Mouse (Mus musculus) right cerebral cortex, adult 2 months (tissue): Measurements from ENCODE around the gene Stx8.

Experiments used
- DNase-seq, 2 experiments: peaks; one replicate each; pipeline ENCODE4 v3.0.0; 2021 to 2022; ENCODE audit warnings: low spot score in 2 of 2

The Stx8 gene

DNA sequence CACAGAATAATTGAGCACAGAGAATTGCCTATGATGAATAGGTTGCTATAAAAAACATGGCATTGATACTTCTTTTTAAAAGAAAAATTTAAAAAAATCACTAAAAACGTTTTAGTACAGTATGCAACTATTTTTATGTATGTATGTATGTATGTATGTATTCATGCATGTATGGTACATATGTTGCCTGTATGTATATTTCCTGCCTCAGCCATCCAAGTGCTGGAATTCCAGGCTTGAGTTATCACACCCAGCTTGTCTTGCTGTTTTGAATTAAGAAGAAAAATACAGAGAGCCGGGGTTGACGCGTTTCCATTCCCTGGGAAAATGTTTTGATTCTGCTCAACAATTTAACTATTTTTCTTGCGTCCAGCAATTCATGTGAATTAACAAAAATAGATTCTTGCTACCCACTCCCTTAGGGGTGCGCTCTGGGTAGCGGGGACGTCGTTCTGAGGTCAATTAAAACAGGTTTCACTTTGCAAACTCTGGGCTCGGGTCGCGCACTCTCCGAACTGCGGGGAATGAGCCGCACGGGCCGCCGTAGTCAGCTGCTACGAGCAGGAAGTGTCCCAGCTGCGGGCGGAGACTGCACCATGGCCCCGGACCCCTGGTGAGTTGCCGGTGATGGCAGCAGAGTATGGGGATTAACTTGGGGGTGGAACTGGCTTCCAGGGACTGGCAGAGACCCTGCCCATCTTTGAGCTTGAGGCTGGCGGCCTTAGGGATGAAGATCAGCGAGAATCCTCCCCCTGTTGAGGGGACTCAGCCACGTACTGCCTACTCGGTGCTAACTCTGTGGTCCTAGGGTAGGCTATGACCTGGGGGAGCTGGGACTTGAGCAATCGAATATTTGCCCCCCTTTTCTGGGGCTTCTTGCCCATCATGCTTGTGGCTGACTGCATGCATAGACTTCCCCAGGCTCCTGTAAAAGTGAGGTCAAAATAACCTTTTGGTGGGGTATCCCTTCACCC, at the start of gene Stx8:
TSS of gene Stx8 (plus strand) at position 289 of the 974 bp plus-strand sequence.
- peak; percentile 95 to 96 for DNase-seq

DNA sequence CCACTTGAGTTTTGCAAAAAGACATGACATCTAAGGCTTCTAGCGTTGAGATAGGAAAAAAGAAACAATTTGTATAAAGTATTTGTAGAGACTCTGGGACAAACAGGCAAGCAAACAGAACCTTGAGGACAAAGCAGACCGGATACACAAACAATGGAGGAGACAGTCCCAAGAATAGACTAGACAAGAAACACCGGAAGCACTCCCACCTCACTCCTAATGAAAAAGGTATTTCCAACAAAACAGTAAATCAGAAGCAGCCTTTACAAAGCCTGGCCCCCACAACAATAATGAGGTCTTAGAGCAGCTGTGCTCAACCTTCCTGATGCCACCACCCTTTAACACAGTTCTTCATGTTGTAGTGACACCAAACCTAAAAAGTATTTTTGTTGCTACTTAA, 48.9 kb upstream of the Stx8 start:
- no peak for DNase-seq

DNA sequence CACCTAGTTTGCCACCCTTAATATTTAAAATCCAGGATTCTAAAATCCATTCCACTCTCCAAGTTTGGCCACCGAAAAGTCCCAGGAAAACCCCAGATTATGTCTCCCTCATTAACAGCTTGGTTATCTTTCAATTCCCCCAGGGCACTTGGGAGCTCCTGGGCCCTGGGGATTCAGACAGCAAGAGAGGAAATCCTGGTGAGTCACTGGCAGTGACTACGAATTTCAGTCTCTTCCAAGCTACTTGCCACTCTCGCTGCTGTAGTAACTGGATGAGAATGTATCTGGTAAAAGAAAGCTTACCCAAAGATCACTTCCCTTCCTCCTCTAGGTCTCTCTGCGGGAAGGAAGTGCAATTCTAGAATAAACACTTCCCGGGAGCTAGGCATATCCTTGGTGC, 46.4 kb upstream of the Stx8 start:
- no peak for DNase-seq

DNA sequence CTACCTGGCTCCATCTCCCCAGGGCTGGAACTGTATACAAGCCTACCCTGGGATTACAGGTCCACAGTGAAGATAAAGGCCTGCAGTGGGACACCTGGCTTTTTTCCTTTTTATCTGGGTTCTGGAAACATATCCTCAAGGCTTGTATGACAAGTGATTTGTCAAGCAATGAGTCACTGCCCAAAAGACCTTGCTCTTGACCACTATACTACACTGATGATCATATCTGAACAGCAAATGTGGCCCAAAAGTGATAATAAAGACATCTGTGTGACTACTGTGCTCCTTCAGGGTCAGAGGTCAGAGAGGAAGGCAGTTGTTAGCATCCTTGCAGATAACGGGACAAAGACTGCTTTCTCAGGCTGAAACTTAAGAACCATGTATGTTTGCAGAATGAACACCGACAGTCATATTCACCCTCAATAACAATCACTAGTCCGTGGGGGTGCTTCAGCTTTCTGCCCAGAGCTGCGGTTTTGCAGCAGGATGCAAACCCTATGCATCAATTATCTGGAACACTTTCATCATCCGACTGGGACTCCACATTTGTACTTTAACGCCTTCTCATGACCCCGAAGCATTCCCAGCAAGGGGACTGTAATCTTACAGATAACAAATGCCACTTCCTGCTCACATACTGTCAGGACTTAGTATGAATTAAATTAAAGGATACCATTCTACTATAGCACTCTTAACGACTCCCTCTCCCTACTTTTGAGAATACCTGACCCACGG, 45.6 kb upstream of the Stx8 start:
- DNase-seq: no peak

- peak; percentile 20 to 22 for DNase-seq
Measured at GRCm38 (mm10) chr11:67921091-67921826, 44.7 kb upstream of the Stx8 start.

- peak in 1 of 2 experiments; percentile 22 for DNase-seq
Measured at GRCm38 (mm10) chr11:67921827-67922754, 43.9 kb upstream of the Stx8 start, which contains the start of gene Usp43. Gene Usp43, minus strand, starts transcription at chr11:67922153.

GRCm38 (mm10) chr11:67922755-67923125, 43.3 kb upstream of the Stx8 start:
- DNase-seq: peak; percentile 46 to 56

- DNase-seq: no peak
Measured at GRCm38 (mm10) chr11:67923720-67924119, 42.3 kb upstream of the Stx8 start.

GRCm38 (mm10) chr11:67925000-67925399, 41.0 kb upstream of the Stx8 start:
- DNase-seq: peak in 1 of 2 experiments; percentile 17

DNA sequence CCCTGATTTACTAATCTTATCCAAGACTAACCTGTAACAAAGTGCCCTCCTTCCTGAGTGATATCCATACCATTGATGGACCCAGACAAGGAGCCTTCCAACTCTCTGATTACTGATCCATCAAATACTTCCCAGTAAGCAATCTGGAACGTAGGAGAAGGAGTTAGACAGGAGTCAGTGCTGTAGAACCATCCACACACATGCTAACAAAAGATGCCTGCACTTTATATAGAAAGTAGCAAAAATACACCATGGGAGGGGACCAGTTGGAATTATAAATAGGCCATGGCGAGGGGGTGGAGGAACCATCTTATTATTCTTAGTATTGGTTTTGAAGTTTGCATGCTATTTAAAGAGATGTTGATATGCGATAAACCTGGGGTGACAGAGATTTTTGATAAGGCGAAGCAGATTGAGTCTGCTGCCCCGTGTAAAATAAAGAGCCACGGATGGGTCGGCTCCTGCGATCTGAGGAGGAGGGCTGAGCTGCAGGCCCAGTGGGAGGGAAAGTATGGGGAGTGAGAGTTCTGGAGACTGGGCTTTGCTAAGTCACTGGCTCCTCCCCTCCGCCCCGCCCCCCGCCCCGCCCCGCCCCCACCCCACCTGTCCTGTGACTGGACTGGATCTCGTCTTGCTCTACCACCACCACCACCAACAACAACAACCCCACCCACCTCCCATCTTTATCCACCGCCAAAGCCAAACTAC, 39.5 kb upstream of the Stx8 start:
- DNase-seq: peak in 1 of 2 experiments; percentile 13

- DNase-seq: no peak
Measured at GRCm38 (mm10) chr11:67932156-67932555, 33.8 kb upstream of the Stx8 start.

DNA sequence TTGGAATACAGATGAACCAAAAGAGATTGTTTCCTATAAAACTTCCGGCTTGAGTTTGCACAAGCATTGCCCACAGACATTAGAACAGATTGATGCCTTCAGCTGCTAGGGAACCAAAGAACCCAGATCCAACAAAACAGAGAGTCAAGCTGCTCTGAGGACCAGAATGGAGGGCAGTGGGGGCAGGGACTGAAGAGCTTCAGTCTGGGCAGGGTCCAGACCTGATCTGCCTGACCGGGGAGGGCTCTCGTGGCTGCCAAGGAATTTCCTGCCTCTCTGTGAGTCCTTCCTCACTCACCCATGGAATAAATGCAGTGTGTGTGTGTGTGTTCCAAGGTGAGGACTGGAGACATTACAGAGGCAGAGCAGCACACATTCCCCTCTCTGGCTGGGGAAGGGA, 17.8 kb upstream of the Stx8 start:
- DNase-seq: no peak

DNA sequence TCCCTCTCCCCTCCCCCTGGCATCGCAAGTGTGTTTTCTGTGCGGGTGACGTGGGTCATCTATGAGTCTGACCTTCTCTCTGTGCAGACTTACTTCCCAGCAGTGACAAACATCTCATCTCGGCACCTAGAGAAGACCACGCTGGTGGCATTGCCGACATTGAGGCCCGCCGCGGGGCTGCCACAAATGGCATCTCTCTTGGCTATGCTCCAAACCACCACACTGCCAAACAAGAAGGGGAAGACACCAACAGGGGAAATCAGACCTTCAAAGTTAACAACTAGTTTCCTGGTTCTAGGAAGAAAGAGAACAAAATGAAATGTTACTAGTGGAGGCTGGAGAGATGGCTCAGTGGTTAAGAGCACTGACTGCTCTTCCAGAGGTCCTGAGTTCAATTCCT, 16.5 kb upstream of the Stx8 start:
- DNase-seq: no peak

GRCm38 (mm10) chr11:67953604-67954003, 12.4 kb upstream of the Stx8 start:
- no peak for DNase-seq

- DNase-seq: no peak
Measured at GRCm38 (mm10) chr11:67954413-67954812, 11.6 kb upstream of the Stx8 start.

- DNase-seq: no peak
Measured at GRCm38 (mm10) chr11:67964110-67964509, 1.9 kb upstream of the Stx8 start.

DNA sequence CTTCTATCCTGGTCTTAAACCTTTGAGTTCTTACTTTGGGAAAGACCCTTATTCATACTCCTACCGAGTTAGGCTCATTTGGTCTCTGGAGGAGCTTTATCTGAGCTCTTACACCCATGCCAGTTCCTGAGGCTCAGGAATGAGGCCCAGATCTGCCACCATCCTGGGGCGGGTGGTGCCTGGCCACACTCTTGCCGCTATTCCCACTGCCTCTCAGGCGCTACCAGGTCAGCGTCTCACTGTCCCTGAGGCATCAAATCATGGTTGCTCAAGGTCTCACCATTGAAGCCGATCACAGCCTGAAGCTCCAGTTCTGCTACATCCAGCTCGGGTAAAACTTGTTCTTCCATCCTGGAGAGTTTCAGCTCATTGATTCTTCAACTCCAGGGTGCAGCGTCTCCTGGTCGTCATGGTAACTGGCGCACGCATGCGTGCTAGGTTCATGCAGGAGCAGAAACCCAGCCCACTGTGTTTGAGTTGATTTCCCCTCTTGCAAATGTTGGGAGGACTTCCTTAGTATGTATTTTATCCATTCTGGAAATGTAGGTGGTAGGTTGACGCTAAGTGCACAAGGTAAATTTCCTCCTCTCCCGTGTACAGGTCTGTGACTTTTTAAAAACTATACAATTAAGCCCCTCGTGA, 630 bp upstream of the Stx8 start, which contains the start of gene Cfap52:
TSS of gene Cfap52 (minus strand) at position 410 of the 642 bp plus-strand sequence.
- DNase-seq: peak; percentile 91 to 92

DNA sequence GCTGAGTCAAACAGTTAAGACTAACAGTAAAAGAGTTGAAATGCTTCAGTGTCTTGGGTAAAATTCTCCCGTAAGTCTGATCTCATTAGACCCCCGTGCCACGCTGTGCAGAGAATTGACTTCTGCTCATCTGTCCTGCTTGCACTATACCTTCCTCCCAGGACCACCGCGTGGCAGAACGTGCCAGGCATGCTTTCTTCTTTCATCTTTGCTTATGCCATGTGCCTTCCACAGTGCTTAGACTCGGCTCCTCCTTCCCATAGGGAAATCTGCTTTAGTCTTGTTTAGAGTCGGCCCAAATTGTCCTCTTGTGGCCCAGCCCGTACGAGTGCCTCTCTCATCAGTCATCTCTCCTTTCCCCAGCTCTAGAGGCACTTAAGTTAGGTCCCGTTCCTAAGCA, 1.8 kb downstream of the Stx8 start:
- no peak for DNase-seq

DNA sequence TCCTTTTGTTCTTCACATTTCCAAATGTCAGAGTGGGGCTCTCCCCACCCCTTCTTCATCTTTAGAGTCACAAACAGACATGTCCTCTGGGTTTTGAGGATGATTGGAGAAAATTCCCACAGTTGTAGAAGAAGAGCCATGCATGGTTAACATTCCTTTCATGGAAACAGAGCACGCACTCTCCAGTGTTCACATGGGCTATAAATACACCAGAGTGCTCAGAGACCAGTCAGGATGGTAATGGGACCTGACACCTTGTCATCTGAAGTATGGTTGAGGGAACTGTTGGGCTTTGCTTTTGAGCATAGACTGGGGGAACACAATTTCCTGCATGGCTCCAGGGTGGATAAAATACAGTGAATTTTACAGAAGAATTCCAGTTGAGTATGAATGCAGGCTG, 6.6 kb downstream of the Stx8 start:
- no peak for DNase-seq

- DNase-seq: no peak
Measured at GRCm38 (mm10) chr11:67973225-67973624, 7.2 kb downstream of the Stx8 start.
